Mouse (Mus musculus) embryo, embryonic 10.5 days (tissue): ENCODE data around the gene Dnajc5.

Source experiments
- DNase-seq: peaks from one replicate; pipeline ENCODE4 v3.0.0-alpha.2; 2015; ENCODE audit warnings: low spot score

Gene Dnajc5

DNA sequence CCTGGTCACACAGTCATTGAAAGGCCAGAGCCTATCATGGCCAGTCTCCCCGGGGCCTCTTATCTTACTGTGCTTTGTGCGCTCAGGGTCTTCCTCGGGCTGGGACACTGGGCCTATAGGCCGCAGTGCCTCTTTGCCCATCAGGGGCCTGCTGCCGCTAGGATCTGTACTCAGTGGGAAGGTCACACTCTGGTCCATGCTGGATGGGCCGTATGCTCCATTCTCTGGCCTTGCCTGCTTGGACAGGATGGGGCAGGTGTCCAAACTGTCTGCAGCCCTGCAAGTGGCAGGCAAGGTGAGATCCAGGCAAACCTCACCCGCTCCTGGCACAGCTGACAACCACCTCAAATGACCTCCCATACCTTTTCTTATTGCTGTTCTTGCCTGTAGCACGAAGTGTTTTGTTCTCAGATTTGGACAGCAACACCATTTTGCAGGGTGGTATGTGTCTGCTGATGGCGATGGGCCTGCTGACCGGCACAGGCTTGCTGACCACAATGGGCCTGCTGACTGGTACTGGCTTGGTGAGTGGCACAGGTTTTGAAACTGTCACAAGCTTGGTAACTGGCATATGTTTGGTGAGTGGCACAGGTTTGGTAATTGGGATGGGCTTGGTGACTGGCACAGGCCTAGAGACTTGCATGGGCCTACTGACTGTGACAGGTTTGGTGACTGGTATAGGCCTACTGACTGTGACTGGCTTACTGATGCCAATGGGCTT, 68.9 kb downstream of the Dnajc5 start:
- DNase-seq, result no peak

- no peak for DNase-seq
Measured at GRCm38 (mm10) chr2:181589732-181590105, 69.4 kb downstream of the Dnajc5 start.

- no peak for DNase-seq
Measured at GRCm38 (mm10) chr2:181590471-181590870, 70.2 kb downstream of the Dnajc5 start.

- DNase-seq, result no peak
Measured at GRCm38 (mm10) chr2:181591528-181592085, 71.3 kb downstream of the Dnajc5 start, which contains the start of gene Prpf6. Gene Prpf6, plus strand, starts transcription at chr2:181591868.

DNA sequence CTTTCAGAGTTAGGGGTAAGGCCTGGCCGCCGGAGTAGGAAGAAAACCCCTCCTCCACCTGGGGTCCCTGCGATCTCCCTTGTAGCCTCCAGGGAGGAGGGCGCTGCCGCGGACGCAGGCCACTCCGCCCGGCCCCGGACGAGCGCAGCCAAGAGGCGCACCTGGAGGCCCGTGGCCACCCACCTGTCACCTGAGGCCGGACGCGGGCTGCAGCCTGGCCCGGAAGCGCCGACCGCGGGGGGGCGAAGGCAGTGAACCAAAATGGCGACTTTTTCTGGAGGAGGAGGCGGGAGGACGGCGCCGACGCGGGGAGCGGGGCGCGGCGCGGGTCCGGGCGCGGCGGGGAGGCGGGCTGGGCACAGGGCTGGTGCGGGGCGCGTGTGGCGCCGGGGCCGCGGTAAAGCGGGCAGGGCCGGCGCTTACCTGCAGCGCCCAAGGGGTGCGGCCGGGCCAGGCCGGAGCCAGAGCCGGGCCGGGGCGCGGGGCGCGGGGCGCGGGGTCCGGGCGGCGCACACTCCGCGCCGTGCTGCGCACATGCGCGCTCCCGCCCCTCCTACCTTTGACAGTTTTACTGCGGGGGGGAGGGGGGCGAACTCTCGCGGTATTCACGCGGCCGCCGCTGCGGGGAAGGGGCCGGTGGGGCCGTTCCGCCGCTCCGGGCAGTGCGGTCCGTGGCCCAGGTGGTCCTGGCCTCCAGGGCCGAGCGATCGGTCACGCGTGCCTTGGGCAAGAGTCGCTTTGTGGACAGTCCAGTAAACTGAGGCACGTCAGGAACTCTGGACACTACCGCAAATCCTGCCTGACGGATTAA, 72.2 kb downstream of the Dnajc5 start, which contains the start of gene Zfp512b:
Gene Zfp512b (minus strand): TSS at position 573 of the 811 bp plus-strand sequence.
- DNase-seq, result peak; percentile 81

- peak; percentile 39 for DNase-seq
Measured at GRCm38 (mm10) chr2:181593042-181593421, 72.7 kb downstream of the Dnajc5 start.

DNA sequence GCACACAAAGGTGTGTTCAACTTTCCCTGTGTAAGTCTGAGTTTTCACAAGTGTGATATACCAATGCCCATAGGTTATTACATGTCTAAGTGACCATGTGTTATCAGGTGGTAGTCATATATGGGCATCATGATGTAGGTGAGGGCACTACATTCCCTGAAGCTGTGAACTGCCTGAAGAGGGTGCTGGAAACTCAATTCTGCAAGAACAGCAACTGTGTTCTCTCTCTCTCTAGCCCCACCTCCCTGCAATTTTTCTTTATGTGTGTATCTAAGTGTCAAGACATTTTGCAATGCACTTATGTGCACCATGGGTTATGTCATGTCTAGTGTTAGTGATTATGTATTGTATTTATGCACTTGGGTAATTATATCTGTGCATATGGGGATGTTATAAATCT, 73.7 kb downstream of the Dnajc5 start:
- no peak for DNase-seq

GRCm38 (mm10) chr2:181594946-181595696, 74.8 kb downstream of the Dnajc5 start:
- DNase-seq, result peak; percentile 68

DNA sequence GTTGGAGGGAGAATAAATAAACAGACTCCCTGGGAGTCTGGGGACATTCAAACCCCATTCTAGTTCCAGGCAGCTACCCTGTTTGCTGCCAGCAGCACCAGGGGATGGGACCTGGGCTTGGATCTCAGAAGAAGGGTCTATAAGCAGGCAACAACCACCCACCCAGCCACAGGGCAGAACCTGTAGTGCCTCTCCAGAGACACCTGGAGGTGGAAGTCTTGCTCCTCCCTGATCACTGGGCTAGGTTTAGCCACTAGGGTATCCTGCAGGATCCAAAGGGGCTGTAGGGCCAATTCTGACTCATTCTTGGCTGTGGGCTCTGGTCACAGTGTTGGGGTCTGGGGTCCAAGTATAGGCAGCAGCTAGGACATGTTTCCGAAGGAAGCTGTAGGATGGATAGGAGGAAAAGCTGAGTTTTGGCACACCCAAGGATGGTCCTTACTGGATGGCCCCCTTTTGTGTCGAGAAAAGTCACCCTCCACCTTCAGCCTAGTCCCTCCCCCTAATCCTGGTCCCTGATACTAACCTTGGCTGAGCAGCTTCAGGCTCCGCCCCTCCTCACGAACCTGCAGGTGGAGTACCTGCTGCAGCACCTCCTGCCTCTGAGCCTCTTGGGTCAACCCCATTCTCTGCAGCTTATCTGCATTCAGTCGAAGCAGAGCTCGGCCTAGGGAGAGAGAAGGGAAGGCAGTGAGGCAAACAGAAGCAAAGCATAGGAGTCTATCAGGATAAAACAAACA, 76.1 kb downstream of the Dnajc5 start:
- DNase-seq, result no peak

GRCm38 (mm10) chr2:181597378-181598061, 77.2 kb downstream of the Dnajc5 start:
- DNase-seq, result no peak

GRCm38 (mm10) chr2:181598454-181599351, 78.4 kb downstream of the Dnajc5 start, which contains the start of gene Samd10:
Gene Samd10, minus strand, starts transcription at chr2:181599212.
- DNase-seq, result peak; percentile 74

DNA sequence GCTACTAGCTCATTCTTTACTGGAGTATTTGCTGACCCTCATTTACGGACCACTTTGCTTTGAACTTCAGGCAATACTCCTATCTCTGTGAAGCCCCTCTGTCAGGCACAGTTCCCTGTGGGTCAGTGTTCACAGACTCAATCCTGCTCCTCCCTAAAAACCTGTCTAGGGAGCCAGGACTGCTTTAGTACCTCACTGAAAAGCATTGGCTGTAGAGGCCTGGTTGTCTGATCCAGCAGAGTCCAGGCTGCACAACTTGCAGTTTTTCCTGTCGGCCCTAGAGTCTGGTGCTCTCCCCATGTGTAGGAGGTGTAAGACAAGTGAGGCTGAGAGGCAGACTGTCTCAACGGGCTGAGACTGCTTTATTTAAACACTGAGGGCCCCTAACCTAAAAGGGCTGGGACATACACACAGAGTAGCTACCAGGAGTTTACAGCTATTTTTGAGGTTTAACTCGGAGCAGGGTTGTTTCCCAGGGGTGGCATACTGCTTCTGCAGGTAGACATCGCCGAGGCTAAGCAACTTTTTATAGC, 80.0 kb downstream of the Dnajc5 start:
- DNase-seq, result no peak

DNA sequence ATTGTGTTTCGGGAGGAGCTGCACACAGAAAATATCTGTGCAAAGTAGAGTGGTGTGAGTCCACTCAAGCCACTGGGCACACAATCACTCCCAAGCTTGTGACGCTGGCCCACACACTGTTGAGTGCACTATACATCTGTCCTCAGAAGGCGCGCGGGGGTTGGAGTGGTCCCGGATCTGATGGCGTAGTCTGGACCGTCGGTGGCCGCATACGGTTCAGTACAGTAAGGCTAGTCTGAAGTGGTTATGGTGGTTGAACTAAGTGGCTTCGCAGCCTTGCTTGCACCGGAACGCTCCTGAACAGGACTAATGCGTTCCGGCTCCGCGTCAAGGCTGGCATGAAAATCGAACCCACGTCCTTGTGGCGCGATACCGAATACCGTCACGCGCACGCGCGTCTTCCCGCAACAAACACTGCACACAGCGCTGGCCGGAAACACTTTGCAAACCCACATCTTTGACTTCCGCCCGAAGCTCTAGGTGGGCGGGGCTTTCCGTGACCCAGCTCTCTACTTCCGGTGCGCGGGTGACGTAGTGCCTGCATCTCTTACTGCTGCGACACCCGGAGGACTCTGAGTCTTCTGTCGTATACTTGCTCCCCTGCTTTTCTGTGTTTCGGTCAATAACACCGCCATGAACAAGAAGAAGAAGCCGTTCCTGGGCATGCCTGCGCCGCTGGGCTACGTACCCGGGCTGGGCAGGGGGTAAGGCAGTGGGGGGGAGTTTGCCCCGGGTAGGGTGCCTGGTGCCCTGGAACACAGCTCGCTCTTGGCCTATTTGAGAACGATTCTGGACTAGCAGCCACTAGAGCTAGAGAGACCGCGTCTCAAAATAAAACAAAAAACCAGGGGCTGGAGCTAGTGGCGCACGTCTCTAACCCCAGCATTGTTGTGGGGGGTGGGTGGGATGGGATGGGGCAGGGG, 80.8 kb downstream of the Dnajc5 start:
- peak; percentile 99 for DNase-seq

DNA sequence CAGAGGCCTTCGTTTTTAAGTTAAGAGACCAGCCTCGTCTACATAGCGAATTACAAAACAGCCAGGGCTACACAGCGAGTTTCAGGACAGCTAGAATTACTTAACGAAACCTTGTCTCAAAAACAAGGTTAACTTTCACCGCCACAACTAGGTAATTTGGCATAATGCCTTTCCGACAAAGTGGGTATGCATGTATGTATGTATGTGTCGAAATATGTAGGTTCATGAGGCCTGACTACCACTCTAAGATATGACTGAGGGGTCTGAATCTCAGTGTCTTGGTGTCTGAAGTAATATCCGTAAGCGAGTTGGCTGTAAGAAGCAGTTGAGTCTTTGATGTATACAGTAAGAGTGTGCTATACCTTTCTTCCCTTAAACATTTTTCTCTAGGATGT, 81.5 kb downstream of the Dnajc5 start:
- DNase-seq, result no peak

GRCm38 (mm10) chr2:181602367-181602766, 82.1 kb downstream of the Dnajc5 start:
- no peak for DNase-seq
